Mouse (Mus musculus) ES-Bruce4 (cell line): ENCODE results near the gene Nat9. TPM values are rescaled to one million over a fixed set of nuclear protein-coding genes. Genes with fewer than 3 reads are reported as not detected.

ENCODE experiments used
- H3K27ac ChIP-seq: 2 replicates; pipeline ENCODE4 v1.5.1; 2012; ENCODE audit warnings: low read length, inconsistent platforms; ENCODE audit not compliant: insufficient read depth
- H3K27me3 ChIP-seq: 2 replicates; pipeline ENCODE4 v1.6.1; 2012; ENCODE audit warnings: mild to moderate bottlenecking, low read length, inconsistent platforms; ENCODE audit not compliant: control insufficient read depth, poor library complexity, insufficient read depth, severe bottlenecking
- H3K36me3 ChIP-seq: 2 replicates; pipeline ENCODE4 v1.6.1; 2012; ENCODE audit warnings: inconsistent platforms, mild to moderate bottlenecking, low read length, moderate library complexity; ENCODE audit not compliant: control insufficient read depth, poor library complexity, insufficient read depth, severe bottlenecking
- H3K4me1 ChIP-seq: one replicate; pipeline ENCODE4 v1.8.1; 2011; ENCODE audit warnings: low read length; ENCODE audit not compliant: control insufficient read depth, insufficient read depth
- H3K4me3 ChIP-seq: 2 replicates; pipeline ENCODE4 v1.5.1; 2011; ENCODE audit warnings: low read depth, mild to moderate bottlenecking, low read length
- H3K9ac ChIP-seq: 2 replicates; pipeline ENCODE4 v1.6.1; 2012; ENCODE audit warnings: low read depth, mild to moderate bottlenecking, inconsistent platforms; ENCODE audit not compliant: poor library complexity, severe bottlenecking
- H3K9me3 ChIP-seq: replicated peaks from 2 replicates; pipeline ENCODE4 v1.6.1; 2012; ENCODE audit warnings: mild to moderate bottlenecking, low read length, inconsistent platforms; ENCODE audit not compliant: control insufficient read depth, poor library complexity, insufficient read depth, severe bottlenecking
- CTCF ChIP-seq: IDR thresholded peaks from one replicate; pipeline ENCODE4 v1.8.1; 2011; ENCODE audit warnings: low read depth, low read length
- EP300 ChIP-seq: IDR thresholded peaks from 2 replicates; pipeline ENCODE4 v1.6.1; 2011; ENCODE audit warnings: low read depth, low read length; ENCODE audit not compliant: insufficient read depth
- POLR2A ChIP-seq: IDR thresholded peaks from one replicate; pipeline ENCODE4 v1.8.1; 2011; ENCODE audit warnings: low read length; ENCODE audit not compliant: insufficient read depth
- polyA plus RNA-seq: library from polyadenylated mRNA; stranded (reverse); fragments of >200 nt; gene quantifications from 2 replicates; pipeline ENCODE4 v1.2.4, GENCODE M21; 2011; ENCODE audit warnings: low read depth; ENCODE audit not compliant: missing spikeins, insufficient read depth, insufficient read length

Nat9 gene
- polyA plus RNA-seq, 1 experiment: 16.2 TPM

GRCm38 (mm10) chr11:115225301-115225700 lies 37.6 kb upstream of the Nat9 start:
- Histone ChIP-seq H3K9me3 (no peaks in the 10 kb centered on the region), H3K9ac (no peak overlapping the region), H3K27ac (no peak overlapping the region), H3K27me3 (no peaks in the 10 kb centered on the region), H3K4me3 (no peak overlapping the region), H3K4me1 (peaks cover 5% of the 10 kb centered on the region), H3K36me3 (no peaks in the 10 kb centered on the region)
- no peak for TF ChIP-seq CTCF
- no peak for TF ChIP-seq POLR2A
- TF ChIP-seq EP300: no peak

DNA sequence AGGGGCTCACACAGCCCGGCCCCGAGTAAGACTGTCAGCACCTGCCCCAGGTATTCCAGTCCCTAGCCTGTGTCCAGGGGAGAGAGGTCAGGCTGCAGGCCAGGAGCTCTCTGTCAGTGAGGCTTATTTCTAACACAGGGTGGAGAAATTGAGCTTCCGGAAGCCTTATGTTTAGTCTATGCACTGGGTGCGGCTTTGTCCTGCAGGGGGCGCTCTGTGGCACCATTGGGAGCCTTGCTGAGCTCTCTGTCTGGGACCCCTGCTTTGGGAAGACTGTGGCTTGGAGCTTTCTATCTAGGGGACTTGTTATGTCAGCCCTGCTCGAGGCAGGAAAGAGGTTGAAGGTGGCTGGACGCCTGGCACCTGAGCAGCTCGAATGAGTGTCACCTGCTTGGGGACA lies 37.2 kb upstream of the Nat9 start:
- no peaks in the 10 kb centered on the region for H3K27me3 ChIP-seq
- no peaks in the 10 kb centered on the region for H3K36me3 ChIP-seq
- no peak for TF ChIP-seq POLR2A
- no peak for TF ChIP-seq EP300
- TF ChIP-seq CTCF: peak; percentile 84
- no peak overlapping the region for H3K9ac ChIP-seq
- no peak overlapping the region for H3K27ac ChIP-seq
- H3K9me3 ChIP-seq: no peaks in the 10 kb centered on the region
- peaks cover 5% of the 10 kb centered on the region for H3K4me1 ChIP-seq
- H3K4me3 ChIP-seq: no peak overlapping the region

DNA sequence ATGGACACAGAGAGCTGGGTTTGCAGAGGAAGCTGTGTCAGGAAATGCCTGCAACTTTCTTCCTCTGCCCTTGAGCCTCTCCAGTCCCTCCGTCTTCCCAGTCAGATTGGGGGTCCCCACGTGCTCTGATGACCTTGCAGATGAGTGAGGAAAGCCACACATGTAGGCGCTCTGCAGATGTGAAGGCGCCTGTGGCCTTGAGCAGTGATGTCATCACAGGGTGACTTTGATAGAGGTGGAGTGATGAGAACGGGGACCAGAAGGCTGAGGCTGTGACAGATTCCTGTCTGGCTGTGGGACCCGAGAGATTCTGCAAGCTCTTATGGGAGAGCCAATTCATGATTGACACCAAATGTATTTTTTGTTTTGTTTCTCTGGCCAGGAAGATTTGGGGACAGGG lies 36.2 kb upstream of the Nat9 start:
- Histone ChIP-seq H3K36me3 (no peaks in the 10 kb centered on the region), H3K4me1 (peaks cover 3% of the 10 kb centered on the region), H3K27ac (no peak overlapping the region), H3K9me3 (no peaks in the 10 kb centered on the region), H3K4me3 (no peak overlapping the region), H3K9ac (no peak overlapping the region), H3K27me3 (no peaks in the 10 kb centered on the region)
- TF ChIP-seq POLR2A (no peak), CTCF (no peak), EP300 (no peak)

GRCm38 (mm10) chr11:115223451-115223850 lies 35.8 kb upstream of the Nat9 start:
- Histone ChIP-seq H3K27me3 (no peaks in the 10 kb centered on the region), H3K4me1 (peaks cover 3% of the 10 kb centered on the region), H3K36me3 (no peaks in the 10 kb centered on the region), H3K27ac (no peak overlapping the region), H3K9me3 (no peaks in the 10 kb centered on the region), H3K4me3 (no peak overlapping the region), H3K9ac (no peak overlapping the region)
- TF ChIP-seq POLR2A (no peak), EP300 (no peak), CTCF (no peak)

DNA sequence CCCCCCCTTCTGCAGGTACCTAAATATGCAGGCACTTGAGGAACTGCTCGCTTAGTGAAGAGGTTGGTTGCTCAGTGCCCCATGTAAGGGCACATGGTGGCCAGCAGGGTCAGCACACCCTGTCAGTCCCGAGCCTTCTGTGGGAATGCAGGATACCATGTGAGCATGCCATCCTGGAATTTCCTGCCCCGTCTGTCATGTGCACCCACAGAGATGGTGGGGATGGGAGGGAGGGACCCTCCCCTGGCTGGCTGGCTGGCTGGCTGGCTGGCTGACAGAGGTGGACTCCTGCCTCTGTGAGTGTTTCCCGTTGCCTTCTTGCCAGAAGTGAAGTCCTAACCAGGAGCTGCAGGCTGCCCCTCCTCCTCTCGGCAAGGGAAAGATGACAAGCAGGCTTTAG lies 34.9 kb upstream of the Nat9 start:
- H3K27ac ChIP-seq: no peak overlapping the region
- no peak overlapping the region for H3K9ac ChIP-seq
- H3K4me1 ChIP-seq: peaks cover 2% of the 10 kb centered on the region

GRCm38 (mm10) chr11:115222077-115222476 lies 34.4 kb upstream of the Nat9 start:
- H3K27ac ChIP-seq: no peak overlapping the region
- H3K36me3 ChIP-seq: no peaks in the 10 kb centered on the region
- peaks cover 2% of the 10 kb centered on the region for H3K4me1 ChIP-seq
- no peak for TF ChIP-seq EP300
- no peak for TF ChIP-seq POLR2A
- TF ChIP-seq CTCF: no peak
- H3K9ac ChIP-seq: no peak overlapping the region
- no peaks in the 10 kb centered on the region for H3K27me3 ChIP-seq
- H3K9me3 ChIP-seq: no peaks in the 10 kb centered on the region
- no peak overlapping the region for H3K4me3 ChIP-seq

More for the DNA sequence above, 34.9 kb upstream of the Nat9 start:
- TF ChIP-seq CTCF: no peak
- no peak for TF ChIP-seq POLR2A
- TF ChIP-seq EP300: no peak
- no peaks in the 10 kb centered on the region for H3K27me3 ChIP-seq
- no peak overlapping the region for H3K4me3 ChIP-seq
- H3K36me3 ChIP-seq: no peaks in the 10 kb centered on the region
- no peaks in the 10 kb centered on the region for H3K9me3 ChIP-seq
